Mouse (Mus musculus) heart, adult 2 months (tissue): ENCODE results near the gene Slc12a7. TPM values are rescaled to one million over a fixed set of nuclear protein-coding genes. Genes with fewer than 3 reads are reported as not detected.

Experiments used
- DNase-seq, 2 experiments: peaks; one replicate each; pipeline ENCODE4 v3.0.0; 2021
- H3K27ac ChIP-seq: fragments of 200-600 bp; 2 replicates; pipeline ENCODE4 v1.8.1; 2022
- H3K27me3 ChIP-seq: fragments of 200-500 bp; 2 replicates; pipeline ENCODE4 v1.6.1; 2012; ENCODE audit warnings: mild to moderate bottlenecking, low read length, inconsistent platforms, mixed read lengths; ENCODE audit not compliant: control insufficient read depth, insufficient read depth
- H3K36me3 ChIP-seq: fragments of 200-500 bp; 2 replicates; pipeline ENCODE4 v1.6.1; 2012; ENCODE audit warnings: low read length, inconsistent platforms; ENCODE audit not compliant: control insufficient read depth, insufficient read depth
- H3K4me1 ChIP-seq: fragments of 200-500 bp; 2 replicates; pipeline ENCODE4 v1.6.1; 2011; ENCODE audit warnings: low read length; ENCODE audit not compliant: control insufficient read depth, insufficient read depth
- H3K4me3 ChIP-seq: fragments of 200-600 bp; 2 replicates; pipeline ENCODE4 v1.8.1; 2022
- H3K79me2 ChIP-seq: fragments of 200-500 bp; replicated peaks from 2 replicates; pipeline ENCODE4 v1.6.1; 2012; ENCODE audit warnings: mild to moderate bottlenecking, inconsistent platforms, low read length, moderate library complexity, mixed read lengths; ENCODE audit not compliant: control insufficient read depth, insufficient read depth
- H3K9ac ChIP-seq: fragments of 200-500 bp; 2 replicates; pipeline ENCODE4 v1.6.1; 2012; ENCODE audit warnings: low read depth, mild to moderate bottlenecking, control low read depth, inconsistent platforms, low read length, mixed read lengths
- CTCF ChIP-seq: fragments of 200-600 bp; IDR thresholded peaks from 2 replicates; pipeline ENCODE4 v1.8.1; 2022; ENCODE audit warnings: antibody characterized with exemption, mild to moderate bottlenecking, moderate library complexity
- EP300 ChIP-seq: fragments of 200-500 bp; IDR thresholded peaks from 2 replicates; pipeline ENCODE4 v1.6.1; 2011; ENCODE audit warnings: low read depth, low read length, control low read depth; ENCODE audit not compliant: insufficient read depth
- POLR2A ChIP-seq: fragments of 200-500 bp; IDR thresholded peaks from 2 replicates; pipeline ENCODE4 v1.6.1; 2011; ENCODE audit warnings: mild to moderate bottlenecking, low read depth, low read length, control low read depth; ENCODE audit not compliant: insufficient read depth
- whole genome bisulfite sequencing: fragments of 180-500 bp; shearing (Covaris S2); methylation state at CpG from one replicate; pipeline ENCODE4 v1.1.7; 2018; 5-methylcytosine and 5-hydroxymethylcytosine counted together
- intact Hi-C: fragments of 180-260 bp; cut with DNase I; formaldehyde crosslinking; loops from one replicate; pipeline ENCODE4 v1.15.1; 2025
- polyA plus RNA-seq: library from polyadenylated mRNA; depleted of rRNA; stranded (reverse); fragments of >200 nt; gene quantifications from 2 replicates; pipeline ENCODE4 v1.2.3, GENCODE M21; 2012
- total RNA-seq, 2 experiments: library from RNA; stranded (reverse); gene quantifications; 2 replicates each; pipeline ENCODE4 v1.2.3; 2021

Gene Slc12a7
- total and polyA plus RNA-seq, 3 experiments: 154 to 190 (median 177) TPM

GRCm38 (mm10) chr13:73792176-73792575 is 59.3 kb downstream of the Slc12a7 start:
- H3K36me3 ChIP-seq: peaks cover 2% of the 10 kb centered on the region; the same call in 1 of the 2 replicates
- H3K27me3 ChIP-seq: no peaks in the 10 kb centered on the region
- peak in 1 of 2 experiments; percentile 47 for DNase-seq
- TF ChIP-seq POLR2A: no peak
- peak; percentile 30; the same call in 1 of the 2 replicates for TF ChIP-seq EP300
- no peaks in the 10 kb centered on the region for H3K4me1 ChIP-seq
- no peak overlapping the region for H3K27ac ChIP-seq
- intact Hi-C loops: no loop called here
- WGBS: 78% methylated on average over 4 of the region's 4 CpGs
- no peak overlapping the region for H3K4me3 ChIP-seq
- no peaks in the 10 kb centered on the region for H3K79me2 ChIP-seq
- H3K9ac ChIP-seq: no peak overlapping the region

GRCm38 (mm10) chr13:73793171-73793570 is 60.3 kb downstream of the Slc12a7 start:
- Histone ChIP-seq H3K79me2 (no peaks in the 10 kb centered on the region), H3K4me1 (no peaks in the 10 kb centered on the region), H3K9ac (no peak overlapping the region), H3K36me3 (peaks cover 2% of the 10 kb centered on the region; the same call in 1 of the 2 replicates), H3K4me3 (no peak overlapping the region), H3K27me3 (no peaks in the 10 kb centered on the region), H3K27ac (no peak overlapping the region)
- no peak for DNase-seq
- WGBS: 79% methylated on average over 5 of the region's 5 CpGs
- intact Hi-C loops: no loop called here
- TF ChIP-seq EP300: no peak
- no peak for TF ChIP-seq POLR2A
- no peak for TF ChIP-seq CTCF

DNA sequence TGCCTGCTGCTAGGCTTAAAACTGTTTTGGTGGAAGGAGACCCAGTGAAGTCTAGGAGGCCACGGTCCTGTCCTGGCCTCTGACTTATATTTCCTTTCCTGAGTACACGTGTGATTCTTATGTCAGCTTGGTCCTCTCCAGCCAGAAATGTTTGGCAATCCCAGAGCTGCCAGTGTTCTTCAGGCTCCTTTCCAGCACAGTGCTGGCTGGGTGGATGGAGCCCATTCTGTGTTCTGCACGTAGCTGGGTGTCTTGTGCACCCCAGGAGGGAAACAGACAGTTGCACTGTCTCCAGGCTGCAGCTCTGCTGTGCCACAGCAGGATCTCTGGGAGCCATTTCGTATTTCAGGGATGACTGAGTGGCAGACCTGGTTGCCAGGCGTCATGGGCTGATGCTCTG is 66.2 kb downstream of the Slc12a7 start:
- H3K79me2 ChIP-seq: no peaks in the 10 kb centered on the region
- peak in 1 of 2 experiments; percentile 49 for DNase-seq
- H3K4me3 ChIP-seq: no peak overlapping the region
- H3K36me3 ChIP-seq: peaks cover 7% of the 10 kb centered on the region; the same call in 1 of the 2 replicates
- intact Hi-C loops: loop anchor here (2.0 kb wide), 1 partner anchor 22 kb away; no protein-coding TSS in a partner anchor
- no peak for TF ChIP-seq POLR2A
- no peak for TF ChIP-seq CTCF
- TF ChIP-seq EP300: 0 out of 2 replicates have a peak, but pooled peaks have one; percentile 18
- no peaks in the 10 kb centered on the region for H3K27me3 ChIP-seq
- no peak overlapping the region; the same call in 1 of the 2 replicates for H3K9ac ChIP-seq
- H3K27ac ChIP-seq: peak overlapping the region; percentile 65
- peaks cover 10% of the 10 kb centered on the region for H3K4me1 ChIP-seq
- whole genome bisulfite sequencing: 58% methylated on average over 5 of the region's 5 CpGs

- TF ChIP-seq CTCF: no peak
- TF ChIP-seq EP300: peak; percentile 95
- DNase-seq: peak; percentile 62 to 89
- no peaks in the 10 kb centered on the region for H3K79me2 ChIP-seq
- WGBS: 50% methylated on average over 8 of the region's 8 CpGs
- H3K36me3 ChIP-seq: peaks cover 7% of the 10 kb centered on the region; the same call in 1 of the 2 replicates
- no peaks in the 10 kb centered on the region for H3K27me3 ChIP-seq
- peak overlapping the region; percentile 88 for H3K27ac ChIP-seq
- peaks cover 14% of the 10 kb centered on the region for H3K4me1 ChIP-seq
- H3K4me3 ChIP-seq: no peak overlapping the region
- intact Hi-C loops: no loop called here
- no peak overlapping the region for H3K9ac ChIP-seq
Observed at GRCm38 (mm10) chr13:73803450-73804178, 70.7 kb downstream of the Slc12a7 start.

GRCm38 (mm10) chr13:73804914-73805313 is 72.0 kb downstream of the Slc12a7 start:
- TF ChIP-seq EP300: no peak
- no peak for TF ChIP-seq CTCF
- no peak for TF ChIP-seq POLR2A
- intact Hi-C loops: no loop called here
- Histone ChIP-seq H3K36me3 (peaks cover 5% of the 10 kb centered on the region; the same call in 1 of the 2 replicates), H3K4me3 (no peak overlapping the region), H3K27ac (no peak overlapping the region; the same call in 1 of the 2 replicates), H3K27me3 (no peaks in the 10 kb centered on the region), H3K79me2 (no peaks in the 10 kb centered on the region), H3K4me1 (peaks cover 11% of the 10 kb centered on the region), H3K9ac (no peak overlapping the region)
- DNase-seq: no peak
- 93% methylated on average over 5 of the region's 5 CpGs for WGBS

- WGBS: 69% methylated on average over 3 of the region's 3 CpGs
Observed at GRCm38 (mm10) chr13:73812936-73813335, 80.0 kb downstream of the Slc12a7 start.

More at GRCm38 (mm10) chr13:73812936-73813335, 80.0 kb downstream of the Slc12a7 start:
- Histone ChIP-seq H3K27ac (no peak overlapping the region), H3K4me1 (no peaks in the 10 kb centered on the region), H3K36me3 (peaks cover 2% of the 10 kb centered on the region; the same call in 1 of the 2 replicates), H3K27me3 (no peaks in the 10 kb centered on the region), H3K4me3 (no peak overlapping the region), H3K79me2 (no peaks in the 10 kb centered on the region), H3K9ac (no peak overlapping the region)
- DNase-seq: peak in 1 of 2 experiments; percentile 29
- intact Hi-C loops: no loop called here
- TF ChIP-seq EP300 (no peak), POLR2A (no peak), CTCF (no peak)
